Mouse (Mus musculus) heart, embryonic 16.5 days (tissue): ENCODE data around the gene Ppp2r3c. TPM values are rescaled to one million over a fixed set of nuclear protein-coding genes. Genes with fewer than 3 reads are reported as not detected.
"Not testable (repeated sequence)": the region's sequence is repeated elsewhere in the genome, so short reads cannot be mapped to it uniquely, and the experiment has no call there.

Experiments used
- ATAC-seq: fragments of 200-750 bp; cut with Nextera tagmentation; replicated peaks from 2 replicates; pipeline ENCODE4 v1.8.0; 2017; ENCODE audit warnings: moderate number of reproducible peaks; ENCODE audit not compliant: insufficient read depth, low FRiP score; ENCODE audit errors: extremely low read depth
- H3K27ac ChIP-seq: fragments of 300-500 bp; sonication (generic); 2 replicates; pipeline ENCODE4 v1.5.1; 2014; ENCODE audit warnings: mild to moderate bottlenecking, low read length, control low read depth, moderate library complexity
- H3K27me3 ChIP-seq: fragments of 300-500 bp; sonication (generic); 2 replicates; pipeline ENCODE4 v1.6.1; 2014; ENCODE audit warnings: low read length, mixed read lengths; ENCODE audit not compliant: control insufficient read depth, insufficient read depth
- H3K36me3 ChIP-seq: fragments of 300-500 bp; sonication (generic); 2 replicates; pipeline ENCODE4 v1.6.1; 2014; ENCODE audit not compliant: control insufficient read depth, insufficient read depth
- H3K4me1 ChIP-seq: fragments of 300-500 bp; sonication (generic); 2 replicates; pipeline ENCODE4 v1.6.1; 2014; ENCODE audit warnings: low read length, mixed read lengths; ENCODE audit not compliant: control insufficient read depth, insufficient read depth
- H3K4me2 ChIP-seq: fragments of 300-500 bp; sonication (generic); 2 replicates; pipeline ENCODE4 v1.6.1; 2014; ENCODE audit warnings: low read depth, mild to moderate bottlenecking, control low read depth, low read length
- H3K4me3 ChIP-seq: fragments of 300-500 bp; sonication (generic); 2 replicates; pipeline ENCODE4 v1.5.1; 2014; ENCODE audit warnings: mild to moderate bottlenecking, control low read depth, low read length
- H3K9ac ChIP-seq: fragments of 300-500 bp; sonication (generic); 2 replicates; pipeline ENCODE4 v1.6.1; 2014; ENCODE audit warnings: low read length, control low read depth
- H3K9me3 ChIP-seq: fragments of 300-500 bp; sonication (generic); replicated peaks from 2 replicates; pipeline ENCODE4 v1.6.1; 2016; ENCODE audit warnings: low read length; ENCODE audit not compliant: control insufficient read depth
- WGBS: fragments of 180-500 bp; shearing (Covaris S2); extraction: QIAGEN DNeasy Blood & Tissue Kit; methylation state at CpG from one replicate; pipeline ENCODE4 v1.1.7; 2014; 5-methylcytosine and 5-hydroxymethylcytosine counted together
- polyA plus RNA-seq: library from polyadenylated mRNA; unstranded; fragments of >200 nt; fragmentation: Nextera tagmentation; extraction: Ambion mirVana; gene quantifications from 2 replicates; pipeline ENCODE4 v1.2.1, GENCODE M21; 2015

Gene Ppp2r3c
- 9.3 and 9.9 TPM in 2 replicates for polyA plus RNA-seq

DNA sequence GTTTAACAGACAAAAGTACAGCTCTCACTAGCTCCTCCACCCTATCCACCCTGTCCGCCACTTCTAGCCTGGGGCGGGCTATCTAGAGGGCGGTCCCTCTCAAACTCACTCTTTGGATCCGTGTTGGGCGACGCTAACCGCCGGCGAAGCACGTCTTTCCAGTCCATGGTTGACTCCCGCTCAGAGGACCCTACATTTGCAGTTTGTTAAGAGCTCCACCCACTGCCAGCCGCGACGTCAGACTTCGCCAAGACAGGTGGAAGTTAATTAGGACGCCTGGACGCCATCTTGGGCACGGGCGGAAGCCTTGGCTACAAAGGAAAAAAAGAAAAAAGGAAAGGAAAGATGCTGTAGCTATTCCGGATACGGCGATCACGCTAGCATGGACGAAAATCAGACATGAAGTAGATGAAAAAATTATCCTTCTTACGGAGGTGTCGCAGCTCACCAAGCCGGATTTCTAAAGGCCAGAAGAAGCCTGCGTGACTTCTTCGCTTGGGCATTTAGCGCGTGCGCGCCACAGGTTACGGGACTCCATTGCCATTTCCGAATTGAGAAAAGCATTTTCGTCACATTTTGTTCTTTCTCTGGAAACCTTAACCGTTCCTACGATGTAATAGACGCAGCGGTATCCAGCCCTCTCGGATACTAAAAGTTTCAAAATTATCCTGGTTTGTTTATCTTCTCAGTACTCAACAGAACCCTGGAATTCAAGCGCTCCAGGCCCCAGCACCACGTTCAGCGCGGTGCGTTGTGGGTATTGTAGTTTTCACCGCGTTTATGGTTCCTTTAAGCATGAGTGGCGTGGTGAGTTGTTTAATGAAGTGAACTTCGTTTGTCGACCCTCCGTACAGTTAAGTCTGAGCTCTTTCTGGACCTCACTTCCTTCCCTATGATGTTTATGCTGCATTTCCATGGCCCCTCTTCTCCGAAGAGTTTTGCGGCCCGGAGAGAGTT lies at the start of gene Ppp2r3c:
Gene Ppp2r3c (minus strand): TSS at position 514 of the 957 bp plus-strand sequence.
- H3K9ac ChIP-seq = peak within 1 kb of the TSS; percentile 84
- peaks cover 3% of the 10 kb centered on the region; the same call in 1 of the 2 replicates for H3K9me3 ChIP-seq
- under 1% methylated on average over 55 of the region's 55 CpGs for WGBS
- no peaks in the 10 kb centered on the region for H3K27me3 ChIP-seq
- peaks cover 16% of the 10 kb centered on the region for H3K4me1 ChIP-seq
- peak within 1 kb of the TSS; percentile 80 for H3K4me2 ChIP-seq
- peak within 1 kb of the TSS; percentile 97 for H3K27ac ChIP-seq
- peak within 1 kb of the TSS; percentile 62 for H3K4me3 ChIP-seq
- peaks cover 12% of the 10 kb centered on the region for H3K36me3 ChIP-seq
- ATAC-seq = peak; percentile 94

DNA sequence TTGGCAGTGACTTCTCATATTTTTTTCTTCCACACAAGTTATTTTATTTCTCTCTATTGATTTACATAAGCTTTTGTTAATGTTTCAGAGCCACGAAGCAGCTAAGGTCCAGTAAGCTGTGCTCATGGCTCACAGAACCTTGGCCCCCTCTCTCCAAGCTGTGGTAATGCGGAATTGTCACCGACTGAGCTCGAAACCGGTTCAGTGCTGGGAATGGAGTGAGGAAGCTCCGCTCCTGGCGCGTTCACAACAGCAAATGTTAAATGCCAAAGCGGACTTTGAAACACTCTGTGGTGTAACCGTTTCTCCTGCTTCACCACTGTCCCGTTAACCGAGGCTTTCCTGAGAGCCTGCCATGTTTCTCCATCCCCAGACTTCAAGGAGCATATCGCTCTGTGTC lies 41.8 kb upstream of the Ppp2r3c start:
- Histone ChIP-seq H3K9me3 (no peaks in the 10 kb centered on the region), H3K4me3 (no peak overlapping the region), H3K36me3 (no peaks in the 10 kb centered on the region), H3K27ac (peak overlapping the region; percentile 4; the same call in 1 of the 2 replicates), H3K4me2 (no peak overlapping the region), H3K27me3 (no peaks in the 10 kb centered on the region), H3K4me1 (peaks cover 3% of the 10 kb centered on the region; the same call in 1 of the 2 replicates), H3K9ac (no peak overlapping the region)
- ATAC-seq = no peak
- WGBS = 68% methylated on average over 13 of the region's 13 CpGs

- no peak overlapping the region; the same call in 1 of the 2 replicates for H3K27ac ChIP-seq
- H3K4me1 ChIP-seq = peaks cover 3% of the 10 kb centered on the region; the same call in 1 of the 2 replicates
- H3K4me2 ChIP-seq = no peak overlapping the region
- H3K9me3 ChIP-seq = no peaks in the 10 kb centered on the region
- H3K36me3 ChIP-seq = no peaks in the 10 kb centered on the region
- H3K4me3 ChIP-seq = no peak overlapping the region
- H3K27me3 ChIP-seq = no peaks in the 10 kb centered on the region
- WGBS = 87% methylated on average over 11 of the region's 11 CpGs
- H3K9ac ChIP-seq = no peak overlapping the region
- no peak for ATAC-seq
Measured at GRCm38 (mm10) chr12:55343998-55344397, 41.2 kb upstream of the Ppp2r3c start.

DNA sequence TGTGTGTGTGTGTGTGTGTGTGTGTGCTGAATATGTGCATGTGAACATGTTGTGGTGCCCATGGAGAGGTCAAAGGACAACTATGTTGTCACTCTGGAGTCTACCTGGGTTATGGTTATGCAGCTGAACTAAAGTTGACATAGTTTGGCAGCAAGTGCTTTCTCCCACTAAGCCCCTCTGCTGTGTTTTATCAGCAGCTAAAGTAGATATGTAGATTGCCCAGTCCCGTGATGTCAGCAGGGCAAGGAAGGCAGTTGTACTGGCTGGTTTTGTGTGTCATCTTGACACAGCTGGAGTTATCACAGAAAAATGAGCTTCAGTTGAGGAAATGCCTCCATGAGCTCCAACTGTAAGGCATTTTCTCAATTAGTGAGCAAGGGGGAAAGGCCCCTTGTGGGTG lies 40.2 kb upstream of the Ppp2r3c start:
- H3K4me2 ChIP-seq, ATAC-seq, H3K27ac ChIP-seq, H3K4me1 ChIP-seq, H3K9ac ChIP-seq, H3K9me3 ChIP-seq, H3K27me3 ChIP-seq, H3K36me3 ChIP-seq, H3K4me3 ChIP-seq: not testable (repeated sequence)
- WGBS = 37% methylated on average over 1 of the region's 1 CpGs

DNA sequence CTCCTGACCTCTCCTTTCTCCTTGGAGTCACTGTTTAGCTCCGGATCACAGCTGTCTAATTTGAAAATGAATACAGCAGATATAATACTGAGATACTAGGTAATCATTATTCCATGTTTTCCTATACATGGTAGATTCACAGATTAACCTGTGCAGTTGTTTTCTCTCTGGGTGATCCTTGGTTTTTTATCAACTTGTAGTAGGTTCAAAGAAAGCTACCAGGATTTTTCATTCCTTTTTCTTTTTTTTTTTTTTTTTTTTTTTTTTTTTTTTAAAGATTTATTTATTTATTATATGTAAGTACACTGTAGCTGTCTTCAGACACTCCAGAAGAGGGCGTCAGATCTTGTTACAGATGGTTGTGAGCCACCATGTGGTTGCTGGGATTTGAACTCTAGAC lies 35.7 kb upstream of the Ppp2r3c start:
- not testable (repeated sequence) for H3K36me3 ChIP-seq, H3K4me2 ChIP-seq, ATAC-seq, H3K9me3 ChIP-seq, H3K27ac ChIP-seq, H3K4me3 ChIP-seq, H3K4me1 ChIP-seq, H3K27me3 ChIP-seq, H3K9ac ChIP-seq
- 93% methylated on average over 1 of the region's 2 CpGs for WGBS

DNA sequence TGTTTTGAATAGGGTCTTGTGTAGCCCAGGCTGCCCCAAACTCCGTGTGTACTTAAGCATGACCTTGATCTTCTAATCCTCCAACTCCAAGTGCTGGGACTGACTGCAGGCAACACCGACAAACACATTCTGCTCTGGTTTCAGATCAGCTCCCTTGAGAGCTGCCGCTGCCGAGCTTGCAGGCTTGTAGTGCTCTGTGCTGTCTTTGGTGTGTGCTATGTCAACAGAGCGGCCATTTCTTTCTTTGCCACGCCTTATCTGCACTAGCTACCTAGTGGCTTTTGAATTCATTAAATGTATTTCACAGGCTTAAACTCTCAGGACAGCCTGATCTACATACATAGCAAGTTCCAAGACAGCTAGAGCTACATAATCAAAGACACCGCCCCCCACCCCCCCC lies 30.9 kb upstream of the Ppp2r3c start:
- 86% methylated on average over 7 of the region's 7 CpGs for WGBS
- no peaks in the 10 kb centered on the region for H3K9me3 ChIP-seq
- H3K9ac ChIP-seq = no peak overlapping the region
- H3K4me1 ChIP-seq = no peaks in the 10 kb centered on the region
- H3K27me3 ChIP-seq = no peaks in the 10 kb centered on the region
- no peaks in the 10 kb centered on the region for H3K36me3 ChIP-seq
- no peak for ATAC-seq
- no peak overlapping the region for H3K4me3 ChIP-seq
- no peak overlapping the region for H3K4me2 ChIP-seq
- H3K27ac ChIP-seq = no peak overlapping the region

- ATAC-seq = no peak
- Histone ChIP-seq H3K27me3 (no peaks in the 10 kb centered on the region), H3K4me1 (no peaks in the 10 kb centered on the region), H3K4me2 (no peak overlapping the region), H3K9ac (no peak overlapping the region), H3K9me3 (no peaks in the 10 kb centered on the region), H3K36me3 (no peaks in the 10 kb centered on the region; the same call in 1 of the 2 replicates), H3K4me3 (no peak overlapping the region), H3K27ac (no peak overlapping the region)
- WGBS = 80% methylated on average over 7 of the region's 7 CpGs
Measured at GRCm38 (mm10) chr12:55329351-55329750, 26.6 kb upstream of the Ppp2r3c start.

GRCm38 (mm10) chr12:55328784-55329183 lies 26.0 kb upstream of the Ppp2r3c start:
- Histone ChIP-seq H3K9ac (no peak overlapping the region), H3K36me3 (no peaks in the 10 kb centered on the region; the same call in 1 of the 2 replicates), H3K27ac (no peak overlapping the region), H3K4me3 (no peak overlapping the region), H3K4me1 (no peaks in the 10 kb centered on the region), H3K4me2 (no peak overlapping the region), H3K9me3 (no peaks in the 10 kb centered on the region), H3K27me3 (no peaks in the 10 kb centered on the region)
- 80% methylated on average over 4 of the region's 4 CpGs for WGBS
- ATAC-seq = no peak

GRCm38 (mm10) chr12:55325702-55326101 lies 22.9 kb upstream of the Ppp2r3c start:
- peak overlapping the region; percentile 32; the same call in 1 of the 2 replicates for H3K27ac ChIP-seq
- no peak; the same call in 1 of the 2 replicates for ATAC-seq
- no peaks in the 10 kb centered on the region for H3K4me1 ChIP-seq
- no peaks in the 10 kb centered on the region for H3K27me3 ChIP-seq
- WGBS = 82% methylated on average over 7 of the region's 7 CpGs
- H3K4me3 ChIP-seq = no peak overlapping the region
- H3K36me3 ChIP-seq = no peaks in the 10 kb centered on the region; the same call in 1 of the 2 replicates
- H3K9ac ChIP-seq = no peak overlapping the region
- no peak overlapping the region for H3K4me2 ChIP-seq
- no peaks in the 10 kb centered on the region for H3K9me3 ChIP-seq
